Mouse (Mus musculus): ENCODE results near the gene Odf4. TPM values are rescaled to one million over a fixed set of nuclear protein-coding genes. Genes with fewer than 3 reads are reported as not detected.

The Odf4 gene
- total RNA-seq, 2 experiments from 2014 or later: not detected

- no peak for DNase-seq
- intact Hi-C loops (cut with DNase I; ENCODE audit: low total_unique reads): loop anchor here (5.0 kb wide), 2 partner anchors 36 to 76 kb away; no protein-coding TSS in a partner anchor
Measured at GRCm38 (mm10) chr11:68905665-68906460, 21.0 kb downstream of the Odf4 start.

DNA sequence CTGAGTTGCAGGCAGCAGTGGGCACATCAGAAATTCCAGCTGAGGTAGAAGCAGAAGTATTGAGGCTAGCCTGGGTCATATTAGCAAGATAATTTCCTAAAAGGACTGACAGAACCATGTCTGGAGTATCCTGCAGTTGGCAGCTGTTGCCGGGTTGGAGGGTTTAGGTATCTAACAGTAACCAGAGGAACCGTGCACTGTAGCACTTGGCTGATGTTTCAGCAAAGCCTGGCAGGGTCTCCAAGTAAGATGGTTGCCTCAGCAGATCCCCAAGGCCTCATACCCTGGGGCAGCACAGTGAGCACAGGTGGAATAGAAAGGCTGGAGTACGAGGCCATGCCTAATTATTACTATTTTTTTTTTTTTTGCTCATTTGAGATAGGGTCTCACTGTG lies 21.7 kb downstream of the Odf4 start:
- DNase-seq: no peak
- intact Hi-C loops (cut with DNase I; ENCODE audit: low total_unique reads): loop anchor here (5.0 kb wide), 2 partner anchors 37 to 77 kb away; no protein-coding TSS in a partner anchor

- DNase-seq: peak; percentile 57
- intact Hi-C loops (cut with DNase I; ENCODE audit: low total_unique reads): loop anchor here (5.0 kb wide), 2 partner anchors 38 to 78 kb away; no protein-coding TSS in a partner anchor
Measured at GRCm38 (mm10) chr11:68904375-68905137, 22.3 kb downstream of the Odf4 start.

- no peak for DNase-seq
- intact Hi-C loops (cut with DNase I; ENCODE audit: low total_unique reads): no loop called here
Measured at GRCm38 (mm10) chr11:68903775-68904174, 23.1 kb downstream of the Odf4 start.

DNA sequence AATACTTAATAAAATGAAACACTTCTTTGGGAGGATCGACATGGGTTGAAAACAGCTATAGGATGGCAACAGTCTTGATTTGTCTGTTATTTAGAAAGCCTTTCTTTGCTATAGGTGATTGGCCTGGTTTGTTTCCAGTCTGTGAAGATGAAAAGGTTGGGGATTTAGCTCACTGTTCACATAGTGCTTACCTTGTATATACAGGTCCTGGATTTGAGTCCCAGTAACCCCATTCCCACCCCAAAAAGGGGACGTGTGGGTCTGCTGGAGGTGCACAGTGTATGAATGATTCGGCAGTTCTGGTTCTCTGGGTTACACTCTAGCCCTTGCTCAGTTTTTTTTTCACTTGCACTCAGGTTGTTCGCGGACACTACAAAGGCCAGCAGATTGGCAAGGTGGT lies 24.1 kb downstream of the Odf4 start:
- DNase-seq: no peak
- intact Hi-C loops (cut with DNase I; ENCODE audit: low total_unique reads): no loop called here

- DNase-seq: no peak
- intact Hi-C loops (cut with DNase I; ENCODE audit: low total_unique reads): no loop called here
Measured at GRCm38 (mm10) chr11:68902367-68902766, 24.5 kb downstream of the Odf4 start.

DNA sequence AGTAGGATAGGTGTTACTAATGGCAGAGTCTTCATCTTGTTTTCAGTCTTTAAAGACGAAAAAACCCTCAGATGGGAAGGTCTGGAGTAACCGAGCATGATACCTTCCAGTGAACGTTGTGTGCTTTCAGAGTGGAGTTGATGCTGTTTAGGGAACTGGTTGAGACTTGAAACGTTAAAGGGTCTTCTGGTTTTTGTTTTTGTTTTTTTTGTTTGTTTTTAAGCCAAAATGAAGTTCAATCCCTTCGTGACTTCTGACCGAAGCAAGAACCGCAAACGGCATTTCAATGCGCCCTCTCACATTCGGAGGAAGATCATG lies 24.9 kb downstream of the Odf4 start:
- DNase-seq: no peak
- intact Hi-C loops (cut with DNase I; ENCODE audit: low total_unique reads): no loop called here

- peak; percentile 96 for DNase-seq
- intact Hi-C loops (cut with DNase I; ENCODE audit: low total_unique reads): no loop called here
Measured at GRCm38 (mm10) chr11:68901351-68902046, 25.4 kb downstream of the Odf4 start, which contains the start of gene Rpl26. Gene Rpl26 (plus strand): TSS chr11:68901583.

- DNase-seq: no peak
- intact Hi-C loops (cut with DNase I; ENCODE audit: low total_unique reads): no loop called here
Measured at GRCm38 (mm10) chr11:68900519-68901350, 26.1 kb downstream of the Odf4 start.

GRCm38 (mm10) chr11:68899815-68900214 lies 27.1 kb downstream of the Odf4 start:
- DNase-seq: no peak
- intact Hi-C loops (cut with DNase I; ENCODE audit: low total_unique reads): no loop called here

DNA sequence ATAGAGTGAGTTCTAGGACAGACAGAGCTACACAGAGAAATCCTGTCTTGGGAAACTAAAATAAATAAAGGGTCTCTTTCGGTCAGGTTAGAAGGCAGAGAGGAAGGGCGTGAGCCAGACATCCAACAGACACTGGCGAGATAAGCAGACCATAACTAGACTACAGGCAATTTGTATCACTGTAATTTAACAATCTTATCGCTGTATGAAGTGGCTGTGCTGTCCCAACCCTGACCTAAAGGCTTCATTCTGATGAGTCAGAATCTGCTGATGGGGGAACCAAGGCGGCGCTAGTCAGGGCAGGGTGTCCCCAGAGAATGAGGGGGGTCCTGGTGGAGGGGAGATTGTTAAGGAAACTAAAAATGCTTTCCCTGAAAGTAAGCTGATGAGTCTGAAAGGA lies 28.1 kb downstream of the Odf4 start:
- DNase-seq: no peak
- intact Hi-C loops (cut with DNase I; ENCODE audit: low total_unique reads): no loop called here

GRCm38 (mm10) chr11:68897838-68898237 lies 29.0 kb downstream of the Odf4 start:
- DNase-seq: no peak
- intact Hi-C loops (cut with DNase I; ENCODE audit: low total_unique reads): no loop called here

DNA sequence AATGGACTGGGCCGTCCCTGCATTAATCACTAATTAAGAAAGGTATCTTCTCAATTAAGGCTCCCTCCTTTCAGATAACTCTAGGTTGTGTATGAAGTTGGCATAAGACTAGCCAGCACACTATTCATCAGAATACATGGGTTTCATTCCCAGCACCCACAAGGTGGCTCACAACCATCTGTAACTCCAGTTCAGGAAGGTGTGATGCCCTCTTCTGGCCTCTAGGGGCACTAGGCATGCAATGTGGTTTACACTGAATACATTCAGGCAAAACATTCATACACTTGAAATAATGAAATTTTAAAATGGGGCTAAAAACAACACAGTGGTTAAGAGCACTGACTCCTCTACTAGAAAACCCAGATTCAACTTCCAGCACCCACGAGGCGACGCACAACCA lies 29.8 kb downstream of the Odf4 start:
- DNase-seq: no peak
- intact Hi-C loops (cut with DNase I; ENCODE audit: low total_unique reads): no loop called here

DNA sequence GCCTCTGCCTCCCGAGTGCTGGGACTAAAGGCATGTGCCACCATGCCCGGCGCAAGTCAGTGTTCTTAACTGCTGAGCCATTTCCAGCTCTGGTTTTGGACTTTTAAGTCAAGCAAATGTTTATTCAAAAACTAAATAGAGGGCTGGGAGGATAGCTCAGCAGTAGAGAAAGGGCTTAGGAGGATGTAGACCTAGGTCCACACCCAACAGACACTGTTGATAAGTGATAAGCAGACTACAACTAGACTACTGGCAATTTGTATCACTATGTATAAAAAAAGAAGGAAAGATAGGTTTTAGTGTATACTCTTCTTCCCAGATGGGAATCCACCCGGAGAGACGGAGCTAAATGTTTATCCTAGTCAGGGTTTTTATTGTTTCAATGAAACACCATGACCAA lies 30.6 kb downstream of the Odf4 start:
- intact Hi-C loops (cut with DNase I; ENCODE audit: low total_unique reads): no loop called here
- no peak for DNase-seq

DNA sequence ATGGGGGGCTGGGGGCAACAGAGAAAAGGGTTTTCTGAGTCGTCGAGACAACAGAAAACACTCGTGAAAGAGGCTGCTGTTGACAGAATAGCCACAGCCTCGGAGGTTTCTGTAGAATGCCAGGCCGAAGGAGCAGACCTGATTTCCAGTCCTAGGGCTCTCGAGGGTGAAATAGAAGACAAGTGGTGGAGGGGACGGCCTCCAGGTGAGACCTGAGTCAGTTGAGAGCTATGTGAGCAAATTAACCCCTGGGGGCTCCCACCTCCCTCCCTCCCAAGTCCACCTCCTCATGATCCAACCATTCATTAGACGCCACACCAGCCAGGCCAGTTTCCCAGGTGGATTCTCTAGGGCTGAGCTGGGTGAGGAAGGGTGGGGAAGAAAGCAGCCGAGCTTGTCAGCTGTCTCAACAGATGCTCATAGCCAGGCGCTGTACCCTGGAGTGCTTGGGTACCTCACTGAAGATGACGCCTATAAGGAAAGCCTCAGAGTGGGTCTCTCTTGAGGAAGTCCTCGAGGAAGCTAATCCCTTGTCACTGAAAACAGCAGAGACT lies 32.9 kb downstream of the Odf4 start:
- intact Hi-C loops (cut with DNase I; ENCODE audit: low total_unique reads): no loop called here

DNA sequence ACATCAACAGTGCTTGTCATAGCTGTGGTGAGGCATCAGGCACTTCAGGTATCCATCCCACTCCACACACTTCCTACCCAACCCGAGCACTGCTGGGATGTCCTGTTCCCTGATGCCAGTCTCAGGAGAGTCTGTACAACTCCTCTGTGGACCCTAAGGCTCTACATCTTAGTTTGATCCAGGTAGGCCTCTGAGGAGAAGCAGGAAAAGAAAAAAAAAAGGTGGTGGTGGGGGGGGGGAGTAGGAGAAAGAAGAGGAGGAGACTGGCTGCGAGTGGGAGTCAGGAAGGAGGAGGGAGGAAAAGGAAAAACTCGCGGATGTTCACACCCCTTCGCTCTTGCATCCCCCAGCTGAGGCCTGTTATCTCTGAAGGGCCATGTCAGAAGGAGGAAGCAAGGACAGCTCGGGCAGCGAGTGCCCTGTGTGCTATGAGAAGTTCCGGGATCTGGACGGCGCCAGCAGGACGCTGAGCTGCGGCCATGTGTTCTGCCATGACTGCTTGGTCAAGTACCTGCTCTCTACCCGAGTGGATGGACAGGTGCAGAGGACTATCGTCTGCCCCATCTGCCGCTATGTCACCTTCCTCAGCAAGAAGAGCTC lies 34.5 kb downstream of the Odf4 start:
- DNase-seq: no peak
- intact Hi-C loops (cut with DNase I; ENCODE audit: low total_unique reads): no loop called here

More for the DNA sequence above, 32.9 kb downstream of the Odf4 start:
- DNase-seq: no peak

- intact Hi-C loops (cut with DNase I; ENCODE audit: low total_unique reads): no loop called here
- no peak for DNase-seq
Measured at GRCm38 (mm10) chr11:68891823-68892222, 35.1 kb downstream of the Odf4 start.

GRCm38 (mm10) chr11:68890625-68891024 lies 36.3 kb downstream of the Odf4 start:
- no peak for DNase-seq
- intact Hi-C loops (cut with DNase I; ENCODE audit: low total_unique reads): no loop called here

- intact Hi-C loops (cut with DNase I; ENCODE audit: low total_unique reads): no loop called here
- DNase-seq: no peak
Measured at GRCm38 (mm10) chr11:68888653-68889052, 38.2 kb downstream of the Odf4 start.

Data from gastrocnemius, postnatal 14 days (tissue).